Mouse (Mus musculus) kidney, postnatal 0 days (tissue): Measurements from ENCODE around the gene Gm8994. TPM values are rescaled to one million over a fixed set of nuclear protein-coding genes. Genes with fewer than 3 reads are reported as not detected.
"Not testable (repeated sequence)": the region's sequence is repeated elsewhere in the genome, so short reads cannot be mapped to it uniquely, and the experiment has no call there.

Experiments
- ATAC-seq: fragments of 200-750 bp; cut with Nextera tagmentation; replicated peaks from 2 replicates; pipeline ENCODE4 v1.8.0; 2017; ENCODE audit warnings: low read depth, moderate number of reproducible peaks, moderate TSS enrichment, moderate library complexity; ENCODE audit not compliant: low FRiP score
- DNase-seq: peaks from one replicate; pipeline ENCODE4 v3.0.0-alpha.2; 2016; ENCODE audit warnings: low spot score
- H3K27ac ChIP-seq: fragments of 300-500 bp; sonication (generic); 2 replicates; pipeline ENCODE4 v1.5.1; 2014; ENCODE audit warnings: mild to moderate bottlenecking
- H3K27me3 ChIP-seq: fragments of 300-500 bp; sonication (generic); 2 replicates; pipeline ENCODE4 v1.6.1; 2014; ENCODE audit warnings: low read length, mixed read lengths; ENCODE audit not compliant: insufficient read depth
- H3K36me3 ChIP-seq: fragments of 300-500 bp; sonication (generic); 2 replicates; pipeline ENCODE4 v1.6.1; 2014; ENCODE audit warnings: low read length, mixed read lengths; ENCODE audit not compliant: insufficient read depth
- H3K4me1 ChIP-seq: fragments of 300-500 bp; sonication (generic); replicated peaks from 2 replicates; pipeline ENCODE4 v1.6.1; 2014; ENCODE audit warnings: antibody characterized with exemption, low read length, mixed read lengths; ENCODE audit not compliant: insufficient read depth
- H3K4me2 ChIP-seq: fragments of 300-500 bp; sonication (generic); 2 replicates; pipeline ENCODE4 v1.6.1; 2014; ENCODE audit warnings: mild to moderate bottlenecking, low read length, moderate library complexity, mixed read lengths
- H3K4me3 ChIP-seq: fragments of 300-500 bp; sonication (generic); replicated peaks from 2 replicates; pipeline ENCODE4 v1.5.1; 2014; ENCODE audit warnings: low read depth, low read length
- H3K9ac ChIP-seq: fragments of 300-500 bp; sonication (generic); 2 replicates; pipeline ENCODE4 v1.6.1; 2014; ENCODE audit warnings: low read depth, low read length
- H3K9me3 ChIP-seq: fragments of 300-500 bp; sonication (generic); replicated peaks from 2 replicates; pipeline ENCODE4 v1.6.1; 2016; ENCODE audit warnings: low read length, inconsistent platforms, mixed read lengths
- CTCF ChIP-seq: IDR thresholded peaks from 2 replicates; pipeline ENCODE4 v1.5.1; 2016; ENCODE audit warnings: antibody characterized with exemption, low read depth, mild to moderate bottlenecking, moderate library complexity
- WGBS: fragments of 180-500 bp; shearing (Covaris S2); extraction: QIAGEN DNeasy Blood & Tissue Kit; methylation state at CpG from one replicate; pipeline ENCODE4 v1.1.7; 2014; 5-methylcytosine and 5-hydroxymethylcytosine counted together
- polyA plus RNA-seq: library from polyadenylated mRNA; unstranded; fragments of >200 nt; fragmentation: Nextera tagmentation; extraction: Ambion mirVana; gene quantifications from 2 replicates; pipeline ENCODE4 v1.2.1, GENCODE M21; 2015

Gene Gm8994
- polyA plus RNA-seq, result not detected in 2 replicates

DNA sequence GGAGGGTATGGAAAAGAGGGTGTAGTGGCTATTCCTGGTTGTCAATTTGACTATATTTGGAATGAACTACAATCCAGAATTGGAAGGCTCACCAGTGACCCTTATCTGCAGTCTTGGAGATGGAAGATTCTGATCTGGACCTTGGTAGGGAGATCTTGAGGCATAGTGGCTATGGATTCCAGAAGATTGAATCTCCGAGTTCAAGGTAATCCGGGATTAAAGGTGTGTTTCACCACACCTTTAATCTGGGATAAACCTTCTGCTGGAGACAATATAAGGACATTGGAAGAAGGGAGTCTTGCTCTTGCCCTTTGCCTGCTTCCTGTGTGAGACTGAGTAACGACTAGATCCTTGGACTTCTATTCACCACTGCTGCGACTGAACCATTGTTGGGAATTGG, at the start of gene Gm8994:
Gene Gm8994, plus strand, starts transcription at position 301 of the 400 bp plus-strand sequence.
- not testable (repeated sequence) for DNase-seq, H3K27me3 ChIP-seq, H3K4me1 ChIP-seq, H3K4me3 ChIP-seq, ATAC-seq, H3K9ac ChIP-seq, H3K36me3 ChIP-seq, H3K9me3 ChIP-seq, H3K4me2 ChIP-seq, H3K27ac ChIP-seq
- 93% methylated on average over 4 of the region's 4 CpGs for WGBS

DNA sequence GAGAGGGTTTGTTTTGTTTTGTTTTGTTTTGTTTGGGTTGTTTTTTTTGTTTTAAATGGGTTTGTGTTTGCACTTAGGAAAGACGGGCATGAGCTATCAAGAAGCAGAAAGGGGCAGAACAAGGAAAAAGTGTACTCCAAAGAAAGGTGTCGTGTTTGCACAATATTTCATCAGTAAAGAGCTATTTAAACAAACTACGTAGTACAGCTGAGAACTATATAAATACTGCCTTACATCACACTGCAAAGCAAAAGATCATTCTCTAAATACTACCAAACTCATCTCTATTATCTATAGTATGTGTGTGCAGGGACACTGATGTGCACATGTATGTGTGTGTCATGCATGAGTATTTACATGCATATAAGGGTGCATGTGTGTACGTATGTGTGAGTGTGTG, 49.7 kb upstream of the Gm8994 start:
- no peaks in the 10 kb centered on the region for H3K36me3 ChIP-seq
- H3K4me3 ChIP-seq, result no peak overlapping the region
- H3K9me3 ChIP-seq, result no peaks in the 10 kb centered on the region
- DNase-seq (no peak), ATAC-seq (no peak)
- no peak overlapping the region for H3K4me2 ChIP-seq
- no peaks in the 10 kb centered on the region for H3K4me1 ChIP-seq
- no peak overlapping the region for H3K27ac ChIP-seq
- 42% methylated on average over 4 of the region's 4 CpGs for WGBS
- no peak overlapping the region for H3K9ac ChIP-seq
- H3K27me3 ChIP-seq, result no peaks in the 10 kb centered on the region
- TF ChIP-seq CTCF, result no peak

DNA sequence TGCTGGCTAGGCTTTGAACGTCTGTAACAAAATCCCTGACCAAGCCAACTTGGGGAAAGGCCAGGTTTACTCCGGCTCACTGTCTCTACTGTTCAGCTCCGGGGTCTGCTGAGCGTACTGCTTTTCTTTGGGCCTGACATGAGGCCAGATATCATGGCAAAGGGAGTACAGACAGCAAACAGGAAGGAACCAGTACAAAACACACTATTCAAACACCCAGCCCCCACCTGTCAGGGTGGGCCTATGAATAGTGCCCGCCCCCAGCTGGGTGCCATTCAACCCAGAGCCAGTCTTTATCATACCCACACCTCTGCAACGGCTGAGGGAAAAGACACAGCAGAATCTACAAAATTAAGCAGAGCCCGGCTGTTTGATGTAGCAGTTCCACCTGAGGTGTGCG, 42.8 kb upstream of the Gm8994 start:
- Histone ChIP-seq H3K4me3 (no peak overlapping the region), H3K4me1 (no peaks in the 10 kb centered on the region), H3K27ac (no peak overlapping the region), H3K9ac (no peak overlapping the region), H3K36me3 (no peaks in the 10 kb centered on the region), H3K9me3 (no peaks in the 10 kb centered on the region), H3K27me3 (no peaks in the 10 kb centered on the region), H3K4me2 (no peak overlapping the region)
- DNase-seq (no peak), ATAC-seq (no peak)
- no peak for TF ChIP-seq CTCF
- WGBS, result 76% methylated on average over 8 of the region's 8 CpGs

DNA sequence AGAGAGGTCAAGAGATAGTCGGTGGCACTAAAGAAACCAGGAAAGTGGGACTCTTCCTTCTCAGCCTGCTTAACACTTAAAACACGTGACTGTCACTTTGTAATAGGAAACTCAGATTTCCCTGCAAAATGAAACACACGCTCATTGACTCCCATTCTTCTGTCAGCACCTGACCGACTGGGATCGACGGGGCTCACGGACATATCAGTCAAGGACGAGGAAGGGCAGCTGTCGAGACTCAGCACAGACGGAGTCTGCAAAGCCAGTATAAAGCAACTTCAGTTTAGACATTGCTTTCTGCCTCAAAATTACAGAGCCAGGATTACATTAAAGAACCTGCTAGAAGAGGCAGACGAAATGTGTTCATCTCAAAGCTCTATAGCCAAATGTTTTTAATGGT, 41.2 kb upstream of the Gm8994 start:
- ATAC-seq (no peak), DNase-seq (no peak)
- H3K27ac ChIP-seq, result no peak overlapping the region
- H3K36me3 ChIP-seq, result no peaks in the 10 kb centered on the region
- H3K9me3 ChIP-seq, result no peaks in the 10 kb centered on the region
- no peak overlapping the region for H3K4me3 ChIP-seq
- 58% methylated on average over 11 of the region's 11 CpGs for WGBS
- H3K27me3 ChIP-seq, result no peaks in the 10 kb centered on the region
- no peak for TF ChIP-seq CTCF
- no peak overlapping the region for H3K9ac ChIP-seq
- no peaks in the 10 kb centered on the region for H3K4me1 ChIP-seq
- no peak overlapping the region for H3K4me2 ChIP-seq

DNA sequence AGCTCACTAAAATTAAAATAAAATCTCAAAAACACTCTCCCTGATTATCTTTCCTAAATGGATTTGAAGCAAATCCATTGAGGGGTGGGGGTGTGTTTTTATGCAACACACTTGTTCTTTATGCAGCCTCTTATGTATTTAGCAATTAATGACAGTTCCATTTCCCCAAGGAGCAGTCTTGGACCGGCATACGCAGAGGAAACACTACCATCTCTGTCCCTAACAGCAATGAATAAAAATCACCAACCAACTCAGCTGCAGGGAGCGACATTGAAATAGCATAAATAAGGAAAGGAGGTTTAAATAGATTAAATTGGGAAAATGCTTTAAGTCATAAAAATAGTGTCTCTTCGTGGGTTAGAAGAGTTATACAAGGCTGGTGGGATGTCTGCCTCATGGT, 40.8 kb upstream of the Gm8994 start:
- TF ChIP-seq CTCF, result no peak
- Histone ChIP-seq H3K9me3 (no peaks in the 10 kb centered on the region), H3K27me3 (no peaks in the 10 kb centered on the region), H3K4me2 (no peak overlapping the region), H3K9ac (no peak overlapping the region), H3K36me3 (no peaks in the 10 kb centered on the region), H3K4me3 (no peak overlapping the region), H3K27ac (no peak overlapping the region), H3K4me1 (no peaks in the 10 kb centered on the region)
- DNase-seq, result no peak
- 71% methylated on average over 4 of the region's 4 CpGs for WGBS
- no peak for ATAC-seq

DNA sequence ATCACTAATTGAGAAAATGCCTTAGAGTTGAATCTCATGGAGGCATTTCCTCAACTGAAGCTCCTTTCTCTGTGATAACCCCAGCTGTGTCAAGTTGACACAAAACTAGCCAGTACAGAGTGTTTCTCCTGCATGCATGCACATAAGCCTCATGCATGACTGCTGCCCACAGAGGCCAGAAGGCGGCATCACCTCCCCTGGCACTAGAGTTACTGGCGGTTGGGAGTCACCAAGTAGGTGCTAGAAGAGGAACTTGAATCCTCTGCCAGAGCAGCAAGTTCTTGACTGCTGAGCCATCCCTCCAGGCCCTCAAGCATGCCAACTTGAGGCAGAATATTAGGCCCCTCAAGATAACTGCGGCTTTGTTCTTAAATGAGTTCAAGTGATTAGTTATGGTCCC, 35.9 kb upstream of the Gm8994 start:
- no peaks in the 10 kb centered on the region for H3K36me3 ChIP-seq
- no peaks in the 10 kb centered on the region for H3K4me1 ChIP-seq
- H3K27ac ChIP-seq, result no peak overlapping the region
- WGBS, result 84% methylated on average over 3 of the region's 3 CpGs
- no peak overlapping the region for H3K4me2 ChIP-seq
- H3K9me3 ChIP-seq, result no peaks in the 10 kb centered on the region
- H3K9ac ChIP-seq, result no peak overlapping the region
- ATAC-seq (no peak), DNase-seq (no peak)
- no peaks in the 10 kb centered on the region for H3K27me3 ChIP-seq
- no peak for TF ChIP-seq CTCF
- H3K4me3 ChIP-seq, result no peak overlapping the region

DNA sequence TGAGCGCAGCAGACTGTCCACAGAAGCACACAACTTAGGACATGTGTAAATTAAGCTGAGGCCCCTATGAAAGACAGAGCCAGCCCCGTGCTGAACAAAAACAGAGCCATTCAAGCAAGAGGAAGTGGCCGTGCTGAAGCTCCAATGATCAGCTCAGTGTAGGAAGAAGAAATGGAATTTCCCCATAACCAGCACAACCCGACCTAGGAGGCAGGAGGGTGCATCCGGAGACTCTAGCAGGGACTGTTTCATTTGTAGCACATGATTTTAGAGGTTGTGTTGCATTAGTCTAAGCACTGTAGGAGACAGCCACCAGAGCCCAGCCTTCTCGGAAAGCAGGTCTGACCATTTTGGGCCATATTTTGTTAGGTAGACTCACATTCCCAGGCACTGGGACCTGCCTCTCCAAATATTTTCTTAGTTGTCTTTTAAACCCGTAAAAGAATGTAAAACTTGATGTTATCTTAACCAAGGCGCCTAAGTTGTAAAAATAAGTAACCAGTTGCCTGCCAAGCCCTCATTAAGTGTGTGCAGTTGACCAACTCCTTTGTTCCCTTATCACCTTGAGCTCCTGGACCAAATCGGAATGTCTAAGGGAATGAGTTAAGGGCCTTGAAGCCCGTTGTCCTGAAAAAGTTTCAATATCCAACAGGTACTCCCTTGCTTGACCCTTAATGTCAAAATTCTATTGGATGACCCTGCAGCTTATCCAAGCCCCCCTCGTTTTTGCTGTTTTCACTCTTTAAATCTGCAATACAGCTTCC, 35.2 kb upstream of the Gm8994 start:
- ATAC-seq (no peak; the same call in 1 of the 2 replicates), DNase-seq (peak; percentile 25)
- H3K4me2 ChIP-seq, result no peak overlapping the region
- TF ChIP-seq CTCF, result no peak
- H3K9ac ChIP-seq, result no peak overlapping the region
- no peaks in the 10 kb centered on the region for H3K4me1 ChIP-seq
- H3K4me3 ChIP-seq, result no peak overlapping the region
- H3K9me3 ChIP-seq, result no peaks in the 10 kb centered on the region
- WGBS, result 35% methylated on average over 11 of the region's 11 CpGs
- H3K27me3 ChIP-seq, result no peaks in the 10 kb centered on the region
- H3K27ac ChIP-seq, result no peak overlapping the region
- H3K36me3 ChIP-seq, result no peaks in the 10 kb centered on the region
